Mouse (Mus musculus): Measurements from ENCODE around the gene Astl. TPM values are rescaled to one million over a fixed set of nuclear protein-coding genes. Genes with fewer than 3 reads are reported as not detected.

Astl gene
- polyA plus RNA-seq, 1 experiment from 2014 or later: not detected

DNA sequence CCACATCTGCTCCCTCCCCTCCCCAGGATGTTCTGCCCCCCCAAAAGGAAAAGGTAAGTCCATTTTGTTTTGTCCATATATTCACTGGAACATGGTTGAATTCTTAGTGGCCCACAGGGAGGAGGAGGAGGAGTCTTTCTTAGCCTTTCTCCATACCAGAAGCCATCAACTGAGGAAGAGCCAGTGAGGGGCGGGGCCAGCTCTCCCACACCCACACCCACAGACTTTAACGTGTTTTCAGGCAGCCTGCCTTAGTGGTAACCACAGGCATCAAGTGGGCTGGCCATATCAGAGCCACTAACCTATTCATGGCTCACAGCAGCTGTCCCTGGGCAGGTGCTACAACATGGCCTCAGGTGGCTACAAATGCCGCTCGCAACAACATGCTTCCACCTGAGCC, 394 bp downstream of the Astl start:
- ATAC-seq (ENCODE audit: insufficient number of reproducible peaks, insufficient read depth, low FRiP score, low TSS enrichment, low read depth): no peak
- no peak overlapping the region for H3K9ac ChIP-seq (replicated peaks)
- no peak overlapping the region for H3K4me2 ChIP-seq
- H3K4me1 ChIP-seq (replicated peaks): peaks cover 17% of the 10 kb centered on the region
- peaks cover 58% of the 10 kb centered on the region for H3K27me3 ChIP-seq
- no peaks in the 10 kb centered on the region for H3K36me3 ChIP-seq
- no peaks in the 10 kb centered on the region for H3K9me3 ChIP-seq
- WGBS: 68% methylated on average over 4 of the region's 4 CpGs
- no peak overlapping the region for H3K27ac ChIP-seq
- H3K4me3 ChIP-seq (replicated peaks): no peak overlapping the region

- no peak overlapping the region for H3K4me2 ChIP-seq
- H3K4me3 ChIP-seq (replicated peaks): no peak overlapping the region
- no peak overlapping the region for H3K9ac ChIP-seq (replicated peaks)
- no peak for ATAC-seq (ENCODE audit: insufficient number of reproducible peaks, insufficient read depth, low FRiP score, low TSS enrichment, low read depth)
- no peak overlapping the region for H3K27ac ChIP-seq
- H3K4me1 ChIP-seq (replicated peaks): peaks cover 17% of the 10 kb centered on the region
- H3K27me3 ChIP-seq: peaks cover 54% of the 10 kb centered on the region
- no peaks in the 10 kb centered on the region for H3K9me3 ChIP-seq
- WGBS: 72% methylated on average over 6 of the region's 6 CpGs
- no peaks in the 10 kb centered on the region for H3K36me3 ChIP-seq
Measured at GRCm38 (mm10) chr2:127339262-127339661, 823 bp downstream of the Astl start.

DNA sequence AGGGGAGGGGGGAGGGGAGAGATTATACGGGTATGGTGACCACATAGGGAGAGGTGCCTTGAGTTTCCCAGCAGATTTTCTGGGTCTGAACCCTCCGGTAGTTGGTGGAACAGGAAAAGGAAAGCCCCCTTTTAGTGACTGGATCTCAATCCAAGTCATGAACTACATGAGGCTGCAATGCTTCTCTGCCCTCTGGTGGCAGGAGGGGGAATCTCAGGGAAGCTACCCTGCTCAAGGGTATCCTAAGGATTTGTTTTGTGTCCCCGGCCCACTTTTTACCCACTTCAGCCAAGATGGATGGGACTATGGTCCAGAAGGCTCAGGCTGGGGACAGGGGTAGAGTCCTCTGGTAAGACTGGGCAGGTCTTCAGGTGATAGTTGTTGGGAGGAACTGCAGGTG, 2.7 kb downstream of the Astl start:
- Histone ChIP-seq H3K36me3 (no peaks in the 10 kb centered on the region), H3K4me1 (replicated peaks) (peaks cover 7% of the 10 kb centered on the region; the same call in 1 of the 2 replicates), H3K27me3 (peaks cover 38% of the 10 kb centered on the region), H3K27ac (no peak overlapping the region), H3K4me2 (no peak overlapping the region), H3K9me3 (no peaks in the 10 kb centered on the region), H3K4me3 (replicated peaks) (no peak overlapping the region), H3K9ac (replicated peaks) (no peak overlapping the region)
- ATAC-seq (ENCODE audit: insufficient number of reproducible peaks, insufficient read depth, low FRiP score, low TSS enrichment, low read depth): 0 out of 2 replicates have a peak, but pooled peaks have one; percentile 18
- 24% methylated on average over 3 of the region's 3 CpGs for WGBS

DNA sequence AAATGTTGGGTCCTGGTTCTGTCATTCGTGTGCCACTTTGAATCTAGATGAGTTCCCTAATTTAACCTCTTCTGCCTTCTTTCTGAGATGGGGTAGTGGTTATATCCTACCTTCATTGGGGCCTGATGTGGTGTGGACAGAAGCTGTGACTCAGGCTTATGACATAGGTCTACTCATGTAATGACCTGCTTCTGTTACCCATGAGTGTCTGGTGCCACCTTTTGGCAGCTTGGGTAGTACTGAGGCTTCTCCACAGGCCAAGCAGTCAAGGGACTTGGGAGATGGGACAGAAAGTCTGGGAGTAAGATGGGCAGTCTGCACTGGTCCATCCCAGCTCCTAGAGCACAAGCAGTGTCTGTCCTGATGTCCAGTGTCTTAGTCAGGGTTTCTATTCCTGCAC, 7.9 kb downstream of the Astl start:
- WGBS: 64% methylated on average over 1 of the region's 1 CpGs
- Histone ChIP-seq H3K9me3 (no peaks in the 10 kb centered on the region), H3K27ac (no peak overlapping the region), H3K27me3 (peaks cover 13% of the 10 kb centered on the region), H3K4me3 (replicated peaks) (no peak overlapping the region), H3K4me1 (replicated peaks) (no peaks in the 10 kb centered on the region), H3K9ac (replicated peaks) (no peak overlapping the region), H3K4me2 (no peak overlapping the region), H3K36me3 (no peaks in the 10 kb centered on the region)
- no peak for ATAC-seq (ENCODE audit: insufficient number of reproducible peaks, insufficient read depth, low FRiP score, low TSS enrichment, low read depth)

DNA sequence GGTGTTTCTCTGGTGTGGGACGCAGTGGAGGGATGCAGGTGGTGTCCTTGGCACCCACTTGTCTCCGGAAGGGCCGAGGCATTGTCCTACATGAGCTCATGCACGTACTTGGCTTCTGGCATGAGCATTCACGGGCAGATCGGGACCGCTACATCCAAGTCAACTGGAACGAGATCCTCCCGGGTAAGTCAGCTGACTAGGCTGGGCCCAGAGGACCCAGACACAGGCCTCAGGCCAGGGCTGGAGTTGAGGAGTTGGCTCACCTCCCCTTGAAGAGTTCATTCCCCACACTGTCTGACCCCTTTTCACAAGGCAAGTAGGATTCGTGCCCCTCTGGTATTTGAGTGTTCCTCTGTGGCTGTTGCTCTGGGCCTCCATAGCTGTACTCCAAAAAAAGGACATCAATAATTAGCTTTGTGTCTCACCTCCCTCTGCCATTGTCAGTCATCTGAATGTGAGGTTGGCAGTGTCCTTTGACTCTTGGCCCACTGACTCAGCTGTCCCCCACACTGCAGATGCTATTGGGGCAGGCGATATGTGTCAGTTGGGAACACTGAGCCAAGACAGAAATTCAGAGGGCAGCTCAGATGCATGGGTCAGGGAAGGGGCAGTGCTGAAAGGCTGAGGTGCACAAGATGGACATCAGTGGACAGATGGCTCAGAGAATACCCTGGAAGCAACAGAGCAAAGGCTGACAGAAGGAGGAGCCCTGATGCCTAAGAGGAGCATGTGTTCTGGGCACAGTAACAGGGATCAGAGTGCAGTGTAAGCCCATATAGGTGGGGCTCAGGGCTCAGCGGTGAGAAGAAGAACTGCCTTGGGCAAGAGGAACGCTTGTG, 8.9 kb downstream of the Astl start:
- Histone ChIP-seq H3K27ac (no peak overlapping the region), H3K9me3 (no peaks in the 10 kb centered on the region), H3K27me3 (peaks cover 13% of the 10 kb centered on the region), H3K4me1 (replicated peaks) (no peaks in the 10 kb centered on the region), H3K36me3 (no peaks in the 10 kb centered on the region), H3K9ac (replicated peaks) (no peak overlapping the region), H3K4me2 (no peak overlapping the region), H3K4me3 (replicated peaks) (no peak overlapping the region)
- ATAC-seq (ENCODE audit: insufficient number of reproducible peaks, insufficient read depth, low FRiP score, low TSS enrichment, low read depth): no peak
- 79% methylated on average over 13 of the region's 13 CpGs for WGBS

- Histone ChIP-seq H3K4me2 (no peak overlapping the region), H3K4me3 (replicated peaks) (no peak overlapping the region), H3K36me3 (no peaks in the 10 kb centered on the region), H3K4me1 (replicated peaks) (no peaks in the 10 kb centered on the region), H3K27ac (no peak overlapping the region), H3K9ac (replicated peaks) (no peak overlapping the region), H3K9me3 (no peaks in the 10 kb centered on the region), H3K27me3 (peaks cover 40% of the 10 kb centered on the region)
- 84% methylated on average over 4 of the region's 4 CpGs for whole genome bisulfite sequencing
- ATAC-seq (ENCODE audit: insufficient number of reproducible peaks, insufficient read depth, low FRiP score, low TSS enrichment, low read depth): no peak
Measured at GRCm38 (mm10) chr2:127353881-127354280, 15.4 kb downstream of the Astl start.

- WGBS: under 1% methylated on average over 46 of the region's 49 CpGs
Measured at GRCm38 (mm10) chr2:127362459-127363281, 24.2 kb downstream of the Astl start, which contains the start of gene Adra2b. TSS of gene Adra2b (plus strand) at chr2:127363208.

DNA sequence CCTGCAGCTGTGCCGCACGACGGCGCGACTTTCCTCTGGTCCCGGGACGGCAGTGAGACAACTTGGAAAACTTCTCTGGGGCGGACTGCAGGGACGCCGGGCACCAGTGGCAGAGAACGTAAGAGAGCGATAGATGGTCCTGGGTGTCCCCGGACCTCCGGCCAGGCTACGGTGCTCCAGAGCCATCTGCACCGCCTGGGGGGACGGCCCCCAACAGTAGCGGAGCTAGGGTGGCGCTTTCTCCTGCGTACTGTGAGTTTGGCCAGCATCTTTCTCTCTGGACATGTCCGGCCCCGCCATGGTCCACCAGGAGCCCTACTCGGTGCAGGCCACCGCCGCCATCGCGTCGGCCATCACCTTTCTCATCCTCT, 24.8 kb downstream of the Astl start:
- WGBS: under 1% methylated on average over 28 of the region's 28 CpGs

More at GRCm38 (mm10) chr2:127362459-127363281, 24.2 kb downstream of the Astl start, which contains the start of gene Adra2b:
- Histone ChIP-seq H3K36me3 (no peaks in the 10 kb centered on the region), H3K9ac (replicated peaks) (peak within 1 kb of the TSS; percentile 44), H3K4me2 (peak within 1 kb of the TSS; percentile 77), H3K4me1 (replicated peaks) (peaks cover 12% of the 10 kb centered on the region), H3K27ac (no peak within 1 kb of the TSS), H3K27me3 (peaks cover 93% of the 10 kb centered on the region), H3K4me3 (replicated peaks) (peak within 1 kb of the TSS; percentile 46), H3K9me3 (no peaks in the 10 kb centered on the region)
- peak; percentile 82 for ATAC-seq (ENCODE audit: insufficient number of reproducible peaks, insufficient read depth, low FRiP score, low TSS enrichment, low read depth)

GRCm38 (mm10) chr2:127363696-127364095, 25.3 kb downstream of the Astl start:
- peaks cover 12% of the 10 kb centered on the region for H3K4me1 ChIP-seq (replicated peaks)
- H3K9ac ChIP-seq (replicated peaks): no peak overlapping the region; the same call in 1 of the 2 replicates
- H3K9me3 ChIP-seq: no peaks in the 10 kb centered on the region
- H3K27ac ChIP-seq: no peak overlapping the region
- H3K4me3 ChIP-seq (replicated peaks): peak overlapping the region; percentile 46
- H3K27me3 ChIP-seq: peaks cover 89% of the 10 kb centered on the region
- H3K4me2 ChIP-seq: peak overlapping the region; percentile 77
- WGBS: 4% methylated on average over 20 of the region's 20 CpGs
- H3K36me3 ChIP-seq: no peaks in the 10 kb centered on the region
- ATAC-seq (ENCODE audit: insufficient number of reproducible peaks, insufficient read depth, low FRiP score, low TSS enrichment, low read depth): no peak

More for the DNA sequence above, 24.8 kb downstream of the Astl start:
- Histone ChIP-seq H3K4me3 (replicated peaks) (peak overlapping the region; percentile 46), H3K36me3 (no peaks in the 10 kb centered on the region), H3K27ac (no peak overlapping the region), H3K4me1 (replicated peaks) (peaks cover 12% of the 10 kb centered on the region), H3K27me3 (peaks cover 93% of the 10 kb centered on the region), H3K9ac (replicated peaks) (peak overlapping the region; percentile 44; the same call in 1 of the 2 replicates), H3K9me3 (no peaks in the 10 kb centered on the region), H3K4me2 (peak overlapping the region; percentile 77)
- 0 out of 2 replicates have a peak, but pooled peaks have one; percentile 21 for ATAC-seq (ENCODE audit: insufficient number of reproducible peaks, insufficient read depth, low FRiP score, low TSS enrichment, low read depth)

GRCm38 (mm10) chr2:127364452-127364851, 26.0 kb downstream of the Astl start:
- Histone ChIP-seq H3K27me3 (peaks cover 85% of the 10 kb centered on the region), H3K4me2 (peak overlapping the region; percentile 77; the same call in 1 of the 2 replicates), H3K9me3 (no peaks in the 10 kb centered on the region), H3K4me3 (replicated peaks) (peak overlapping the region; percentile 46; the same call in 1 of the 2 replicates), H3K4me1 (replicated peaks) (peaks cover 12% of the 10 kb centered on the region), H3K27ac (no peak overlapping the region), H3K9ac (replicated peaks) (no peak overlapping the region), H3K36me3 (no peaks in the 10 kb centered on the region)
- WGBS: 13% methylated on average over 8 of the region's 8 CpGs
- ATAC-seq (ENCODE audit: insufficient number of reproducible peaks, insufficient read depth, low FRiP score, low TSS enrichment, low read depth): no peak
